Mouse (Mus musculus) heart, adult 18-20 months (tissue): ENCODE results near the gene Nop10. TPM values are rescaled to one million over a fixed set of nuclear protein-coding genes. Genes with fewer than 3 reads are reported as not detected.

Experiments
- DNase-seq, 2 experiments: peaks; one replicate each; pipeline ENCODE4 v3.0.0; 2021 to 2022; ENCODE audit warnings: mixed read lengths in 1 of 2
- long read RNA-seq, 2 experiments: library from polyadenylated mRNA; stranded (forward); transcript quantifications; one replicate each; pipeline ENCODE4 v2.0.0; 2021
- total RNA-seq, 2 experiments: library from RNA; stranded (reverse); gene quantifications; 2 replicates each; pipeline ENCODE4 v1.2.3; 2021

Gene Nop10
- 10 to 100 TPM; 50.8 to 66.0 TPM for total RNA-seq
- long read RNA-seq, experiment 1, transcript Nop10-201 (2 exons, 1,109 nt), result major isoform, 175 of 177 reads
- long read RNA-seq, experiment 1, partial matches to known transcripts, result 0 of 177 reads
- long read RNA-seq, experiment 1, other reads (novel, unspliced or antisense), result 2 of 177 reads
- long read RNA-seq, experiment 2, transcript Nop10-201 (2 exons, 1,109 nt), result major isoform, 156 of 157 reads
- long read RNA-seq, experiment 2, partial matches to known transcripts, result 0 of 157 reads
- long read RNA-seq, experiment 2, other reads (novel, unspliced or antisense), result 1 of 157 reads

DNA sequence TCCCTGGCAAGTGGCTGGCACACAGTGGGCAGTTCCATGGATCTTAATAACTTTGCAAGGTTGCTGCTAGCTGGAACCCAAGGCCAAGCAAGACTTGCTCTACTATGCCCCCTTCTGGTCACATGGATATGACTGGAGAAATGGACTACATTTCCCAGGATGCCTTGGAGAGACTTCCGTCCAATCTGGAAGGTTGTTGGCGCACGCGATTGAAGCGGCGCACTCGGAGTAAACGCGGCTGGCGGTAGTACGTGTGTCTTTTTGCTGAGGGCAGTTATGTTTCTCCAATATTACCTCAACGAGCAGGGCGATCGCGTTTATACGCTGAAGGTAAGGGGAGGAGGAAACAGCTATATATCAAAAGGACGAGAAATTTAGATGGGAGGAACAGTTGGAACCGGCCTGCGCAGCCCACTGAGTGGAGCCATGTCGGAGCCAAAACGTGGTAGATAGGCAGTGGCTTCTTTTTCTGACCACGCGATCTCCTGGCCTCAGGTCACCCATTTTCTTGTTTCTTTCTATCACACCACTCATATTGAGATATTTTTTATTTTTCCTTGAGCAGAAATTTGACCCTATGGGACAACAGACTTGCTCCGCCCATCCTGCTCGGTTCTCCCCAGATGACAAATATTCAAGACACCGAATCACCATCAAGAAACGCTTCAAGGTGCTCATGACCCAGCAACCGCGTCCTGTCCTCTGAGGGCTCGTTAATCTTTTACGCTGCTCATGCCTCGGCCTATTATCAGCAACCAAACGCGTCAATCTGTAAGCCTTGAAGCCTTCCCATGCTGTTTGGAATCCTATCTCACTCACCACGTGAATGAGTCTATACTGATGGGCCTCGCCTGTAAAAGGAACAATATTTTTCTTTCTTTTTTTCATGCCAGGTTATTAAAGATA, at the start of gene Nop10:
TSS of gene Nop10 (plus strand) at position 179 of the 906 bp plus-strand sequence.
- peak; percentile 90 to 91 for DNase-seq

DNA sequence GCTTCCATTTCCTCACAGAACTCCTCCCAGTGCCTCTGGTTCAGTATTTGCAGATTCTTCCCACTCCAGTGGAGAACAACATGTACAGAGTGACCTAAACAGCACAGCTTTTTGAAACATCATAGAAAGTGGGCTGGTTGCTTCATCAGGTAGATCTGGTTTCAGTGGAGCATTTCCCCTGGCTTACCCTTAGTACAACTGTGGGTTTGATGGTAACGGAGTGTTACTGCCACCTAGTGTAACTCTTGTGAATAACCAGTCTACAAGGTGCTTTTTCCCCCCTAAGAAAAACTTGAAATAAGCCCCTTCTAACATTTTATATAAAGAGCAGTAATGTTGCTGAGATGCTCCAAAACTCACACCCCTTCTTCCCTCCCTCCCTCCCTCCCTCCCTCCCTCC, 45.7 kb upstream of the Nop10 start:
- peak in 1 of 2 experiments; percentile 18 for DNase-seq

DNA sequence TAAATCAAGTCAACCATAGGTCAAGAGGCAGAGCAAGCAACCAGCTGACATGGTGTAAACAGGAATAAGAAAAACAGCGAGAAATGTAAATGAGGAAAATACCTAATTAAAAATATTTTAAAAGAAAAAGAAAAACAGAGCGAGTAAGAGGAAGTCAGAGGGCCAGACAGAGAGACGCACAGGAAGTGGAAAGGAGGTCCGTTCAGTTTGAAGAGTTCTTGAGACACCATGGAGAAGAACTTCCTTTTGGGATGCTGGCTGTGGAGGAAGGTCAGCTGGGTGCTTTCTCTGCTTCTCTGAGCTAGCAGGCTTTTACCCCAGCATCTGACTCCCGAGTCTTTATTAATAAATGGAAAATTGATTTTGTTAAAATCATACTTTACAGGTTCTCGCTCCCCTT, 44.1 kb upstream of the Nop10 start:
- DNase-seq, result no peak

DNA sequence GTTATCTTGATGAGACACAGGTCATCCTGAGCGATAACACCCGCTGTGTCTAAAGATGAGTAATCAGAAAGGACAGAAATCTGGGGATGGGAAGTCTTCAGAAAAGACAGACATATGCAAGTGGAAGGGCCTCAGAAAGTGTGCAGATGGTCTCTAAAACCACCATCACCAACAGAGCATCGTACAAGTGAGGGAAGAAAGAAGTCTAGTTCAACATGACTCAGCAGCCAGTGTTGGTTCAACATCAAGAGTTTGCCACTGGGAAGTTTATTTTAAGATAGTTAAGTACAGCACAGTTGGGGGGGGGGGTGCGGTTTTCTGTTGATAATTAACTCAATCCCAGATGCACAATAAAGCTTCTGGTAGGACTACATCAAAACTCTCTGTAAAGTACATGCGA, 40.8 kb upstream of the Nop10 start:
- no peak for DNase-seq

DNA sequence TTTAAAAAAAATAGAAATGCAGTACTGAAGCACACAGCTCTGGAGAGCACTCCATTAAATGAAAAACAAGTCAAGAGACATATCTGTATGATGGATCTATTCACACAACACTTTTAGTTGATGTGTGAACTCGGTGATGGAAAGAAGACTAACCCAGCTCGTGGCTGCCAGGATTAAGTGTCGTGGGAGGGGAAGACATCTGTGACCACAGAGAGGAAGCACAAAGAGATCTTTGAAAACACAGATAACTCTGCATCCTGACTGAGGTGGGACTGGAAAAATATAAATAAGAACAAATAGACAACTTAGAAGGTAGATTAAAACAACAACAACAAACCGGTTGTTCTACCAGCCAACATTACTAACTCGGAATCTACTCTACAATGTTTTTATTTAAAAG, 39.1 kb upstream of the Nop10 start:
- no peak for DNase-seq

DNA sequence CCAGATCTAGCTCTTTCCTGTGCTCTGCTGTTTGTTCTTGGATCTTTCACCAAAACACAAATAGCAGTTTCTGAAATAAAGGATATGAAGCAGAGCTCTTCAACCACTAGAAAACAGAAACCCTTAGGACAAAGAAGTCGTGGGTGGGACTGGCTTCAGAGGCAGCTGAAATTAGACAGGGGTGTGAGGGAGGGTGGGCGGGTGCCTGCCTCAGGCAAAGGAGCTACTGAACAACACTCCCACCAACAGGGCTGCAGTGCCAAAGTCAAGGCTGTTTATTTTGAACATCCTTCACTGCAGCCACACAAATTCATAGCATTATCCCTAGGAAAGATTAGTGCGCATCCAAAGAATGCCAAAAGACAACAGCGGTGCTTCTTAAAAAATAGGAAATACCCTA, 37.4 kb upstream of the Nop10 start:
- DNase-seq, result no peak

DNA sequence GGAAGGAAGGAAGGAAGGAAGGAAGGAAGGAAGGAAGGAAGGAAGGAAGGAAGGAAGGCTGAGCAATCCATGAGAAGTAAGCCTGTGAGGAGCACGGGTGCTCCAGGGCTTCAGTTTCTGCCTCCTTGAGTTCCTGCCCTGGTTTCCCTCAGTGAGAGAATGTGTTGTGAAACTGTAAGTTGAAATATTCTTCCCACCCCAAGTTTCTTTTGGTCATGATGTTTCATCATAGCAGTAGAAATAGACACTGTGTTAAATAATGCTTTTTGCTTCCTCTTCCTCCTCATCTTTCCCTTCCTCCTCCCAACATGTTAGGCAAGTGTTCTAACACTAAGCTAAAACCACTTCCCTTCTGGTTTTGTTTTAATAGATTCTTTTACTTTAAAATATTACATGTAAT, 29.1 kb upstream of the Nop10 start:
- no peak for DNase-seq

DNA sequence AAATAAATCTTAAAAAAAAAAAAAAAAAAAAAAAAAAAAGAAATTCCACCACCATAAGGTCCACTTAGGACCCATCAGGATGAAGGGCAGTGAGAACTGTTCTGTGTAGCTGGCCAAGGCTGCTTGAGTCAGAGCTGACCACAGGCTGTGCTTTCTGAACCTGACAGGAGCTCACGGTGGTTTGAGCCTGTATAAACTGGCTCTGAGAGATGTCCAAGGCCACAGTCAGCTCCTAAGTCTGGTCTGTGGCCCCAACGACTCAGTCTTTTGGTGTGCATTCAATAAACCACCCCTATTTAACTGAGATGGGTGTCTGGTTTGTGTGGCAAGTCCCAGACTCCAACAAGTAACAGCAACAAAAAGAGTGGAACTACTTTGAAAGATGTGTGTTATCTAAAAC, 25.1 kb upstream of the Nop10 start:
- DNase-seq, result no peak

DNA sequence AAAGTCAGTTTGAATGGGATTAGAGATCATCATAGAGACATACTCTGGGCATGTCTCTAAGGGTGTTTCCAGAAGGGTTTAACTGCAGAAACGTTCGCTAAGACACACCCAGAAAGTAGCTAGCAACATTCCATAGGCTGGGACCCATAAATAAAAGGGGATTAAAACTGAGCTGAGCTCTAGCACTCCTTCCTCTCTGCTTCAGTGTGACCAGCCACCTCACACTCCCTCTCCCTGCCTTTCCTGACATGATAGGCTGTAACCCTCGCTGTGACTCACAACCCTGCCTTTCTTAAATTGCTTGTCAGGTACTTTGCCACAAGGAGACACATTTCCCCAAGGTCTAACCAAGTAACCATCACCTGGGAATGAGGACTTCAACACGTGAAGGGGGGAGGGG, 23.7 kb upstream of the Nop10 start:
- DNase-seq, result no peak

DNA sequence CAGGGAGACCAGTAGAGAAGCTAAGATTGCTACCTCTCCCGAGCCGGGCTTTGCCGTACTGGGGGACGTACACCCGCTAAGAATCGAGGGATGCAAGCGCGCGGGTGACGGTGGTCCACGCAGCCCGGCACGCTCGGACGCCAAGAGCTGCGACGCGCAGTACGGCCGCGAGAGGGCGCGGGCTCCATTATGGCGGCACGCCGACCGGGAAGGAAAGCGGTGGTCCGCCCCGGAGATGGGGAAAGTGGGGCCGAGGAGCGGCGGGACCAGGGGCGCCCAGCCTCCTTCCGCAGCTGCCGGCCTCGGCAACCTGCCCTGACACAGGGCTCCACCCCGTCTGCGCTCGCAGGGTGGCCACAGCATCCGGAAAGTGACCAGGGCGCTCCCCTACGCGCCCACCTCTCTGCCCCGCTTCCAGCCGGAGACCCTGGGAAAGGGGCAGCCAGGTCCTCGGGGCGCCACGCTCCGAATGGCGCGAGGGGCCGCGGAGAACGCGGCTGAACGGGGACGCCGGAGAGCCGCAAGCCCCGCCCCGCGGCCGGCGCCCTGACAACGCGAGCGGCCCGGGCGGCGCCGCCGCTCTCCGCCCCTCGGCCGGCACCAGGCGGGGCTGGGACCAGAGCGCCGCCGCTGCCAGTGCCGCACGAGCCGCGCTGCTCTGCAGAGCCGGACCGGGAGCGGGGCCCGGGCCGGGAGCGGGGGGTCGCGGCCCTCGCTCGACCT, 22.4 kb upstream of the Nop10 start, which contains the start of gene Lpcat4:
TSS of gene Lpcat4 (plus strand) at position 257 of the 723 bp plus-strand sequence.
- DNase-seq, result peak; percentile 89 to 93

DNA sequence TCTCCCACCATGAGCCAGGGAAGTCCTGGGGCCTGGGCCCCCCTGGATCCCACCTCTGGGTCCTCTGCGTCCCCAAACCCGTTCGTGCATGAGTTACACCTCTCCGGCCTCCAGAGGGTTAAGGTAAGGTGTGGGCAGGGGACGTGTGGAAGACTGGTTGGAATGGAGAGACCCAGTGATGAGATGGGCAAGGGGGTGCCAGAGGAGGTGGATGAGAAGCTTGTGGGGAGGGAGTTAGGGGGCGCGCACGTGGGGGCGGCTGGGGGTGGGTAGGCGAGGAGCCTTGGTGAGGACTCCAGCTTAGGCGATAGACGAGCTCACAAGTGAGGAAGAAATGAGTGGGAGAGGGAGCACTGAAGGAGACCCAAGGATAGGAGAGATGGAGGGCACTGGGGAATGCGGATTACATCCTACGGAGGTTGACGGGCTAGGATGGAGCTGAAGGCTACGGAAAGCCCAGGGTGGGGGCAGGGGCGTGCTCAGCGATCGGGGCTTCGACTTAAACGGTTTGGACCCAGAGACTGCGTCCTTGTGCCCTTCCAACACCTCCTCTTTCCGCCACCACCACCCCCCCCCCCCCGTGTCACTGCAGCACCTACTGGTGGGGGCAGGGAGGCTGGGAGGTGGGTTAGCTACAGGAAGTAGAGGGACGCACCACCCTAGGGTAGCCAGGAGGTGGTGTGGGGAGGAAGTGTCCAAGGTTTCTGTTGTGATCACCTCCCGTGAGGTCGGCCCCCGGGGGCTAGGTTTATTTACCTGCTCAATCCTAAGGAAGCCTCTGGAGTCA, 21.6 kb upstream of the Nop10 start:
- peak in 1 of 2 experiments; percentile 34 for DNase-seq

DNA sequence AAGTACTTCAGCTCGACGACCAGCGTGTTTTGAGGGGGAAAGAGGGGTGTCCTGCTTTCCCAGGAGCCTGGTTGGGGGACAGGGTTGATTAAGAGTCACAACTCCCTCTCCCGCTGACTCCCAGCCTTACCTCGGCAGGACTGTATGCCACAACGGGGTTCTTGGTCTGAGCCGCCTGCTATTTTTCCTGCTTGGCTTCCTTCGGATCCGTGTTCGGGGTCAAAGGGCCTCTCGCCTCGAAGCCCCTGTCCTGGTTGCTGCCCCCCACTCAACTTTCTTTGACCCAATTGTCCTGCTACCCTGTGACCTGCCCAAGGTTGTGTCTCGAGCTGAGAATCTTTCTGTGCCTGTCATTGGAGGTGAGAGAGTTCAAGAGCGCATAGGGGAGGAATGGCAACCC, 19.9 kb upstream of the Nop10 start:
- no peak for DNase-seq

DNA sequence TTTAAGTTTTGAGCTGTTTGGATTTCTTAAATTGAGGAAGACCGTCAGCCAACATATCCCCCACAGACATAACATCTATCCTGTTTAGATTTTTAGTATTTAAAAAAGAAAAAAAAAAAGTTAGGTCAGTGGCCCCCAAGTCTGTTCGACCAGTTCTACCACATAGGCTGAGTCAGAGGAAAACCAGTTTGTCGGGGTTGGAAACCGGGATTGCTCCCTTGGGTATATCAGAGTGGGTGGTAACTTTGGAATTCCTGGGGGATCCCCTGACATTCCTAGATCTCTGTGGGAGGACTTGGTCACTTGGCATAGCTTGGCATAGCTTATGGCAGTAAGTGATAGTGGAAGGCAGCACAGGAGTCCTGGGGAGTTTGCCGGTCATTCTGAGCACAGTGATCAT, 16.4 kb upstream of the Nop10 start:
- DNase-seq, result no peak

DNA sequence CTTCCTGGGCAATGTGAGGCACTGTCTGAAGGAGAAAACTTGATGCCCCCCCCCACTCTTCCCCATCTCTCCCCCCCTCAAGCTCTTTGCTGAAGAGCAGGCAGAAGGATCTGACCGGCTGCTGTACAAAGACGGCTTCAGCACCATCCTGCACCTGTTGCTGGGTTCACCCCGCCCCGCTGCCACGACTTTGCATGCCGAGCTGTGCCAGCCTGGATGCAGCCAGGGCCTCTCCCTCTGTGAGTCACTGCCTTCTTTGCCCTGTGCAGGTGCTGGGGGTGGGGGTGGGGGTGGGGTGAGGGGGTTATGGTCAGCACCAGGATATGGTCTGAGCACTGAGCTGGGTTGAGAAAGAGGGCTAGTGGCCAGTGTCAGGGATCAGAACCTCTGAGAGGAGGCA, 15.5 kb upstream of the Nop10 start:
- no peak for DNase-seq

DNA sequence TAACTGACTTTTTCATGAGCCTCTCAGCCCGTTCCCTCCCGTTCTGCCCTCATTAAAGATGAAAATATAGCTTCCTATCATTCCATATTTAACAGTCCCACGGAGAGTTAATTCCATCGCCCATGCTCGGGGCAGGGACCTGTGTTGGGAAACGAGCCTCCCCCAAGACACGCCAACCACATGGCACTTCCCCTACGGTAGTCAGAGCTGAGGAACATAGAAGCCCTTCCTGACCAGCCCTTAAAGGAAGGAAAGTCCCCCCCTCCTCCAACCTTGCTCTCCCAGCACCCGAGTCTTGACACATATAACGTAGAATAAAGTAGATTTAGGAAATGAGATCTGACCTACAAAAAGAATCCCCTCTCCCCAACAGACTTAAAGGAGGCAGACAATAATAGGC, 14.4 kb upstream of the Nop10 start:
- DNase-seq, result no peak

DNA sequence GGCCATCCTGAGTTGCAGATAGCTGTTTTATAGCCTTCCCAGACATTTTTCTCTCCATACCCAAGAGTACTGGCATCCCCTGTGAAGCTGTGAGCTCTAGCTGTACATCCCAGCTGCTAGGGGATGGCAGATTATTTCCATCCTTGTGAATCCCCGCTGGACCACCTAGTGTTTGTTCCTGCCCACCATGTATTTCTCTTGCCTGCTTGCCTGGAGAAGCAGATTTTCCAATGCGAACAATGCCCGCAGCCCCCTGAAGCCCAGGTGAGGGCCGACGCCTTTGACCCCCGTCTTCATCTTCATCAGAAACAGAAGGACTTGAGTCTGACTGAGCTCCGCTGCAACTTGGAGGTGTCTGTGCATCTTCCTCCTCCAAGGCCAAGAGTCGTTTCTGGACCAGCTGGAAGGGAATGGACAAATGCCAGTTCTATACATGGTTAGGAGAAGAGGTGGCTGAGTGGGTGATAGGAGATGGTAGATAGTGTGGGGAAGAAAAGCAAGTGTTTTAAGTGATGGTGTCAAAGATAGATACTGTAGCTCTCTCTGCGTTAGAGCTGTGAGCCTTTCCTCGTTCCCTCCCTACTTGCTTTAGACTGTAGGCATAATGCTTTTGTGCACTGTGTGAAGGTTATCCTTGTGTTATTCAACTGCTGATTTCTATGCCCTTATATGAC, 11.8 kb upstream of the Nop10 start:
- DNase-seq, result no peak

DNA sequence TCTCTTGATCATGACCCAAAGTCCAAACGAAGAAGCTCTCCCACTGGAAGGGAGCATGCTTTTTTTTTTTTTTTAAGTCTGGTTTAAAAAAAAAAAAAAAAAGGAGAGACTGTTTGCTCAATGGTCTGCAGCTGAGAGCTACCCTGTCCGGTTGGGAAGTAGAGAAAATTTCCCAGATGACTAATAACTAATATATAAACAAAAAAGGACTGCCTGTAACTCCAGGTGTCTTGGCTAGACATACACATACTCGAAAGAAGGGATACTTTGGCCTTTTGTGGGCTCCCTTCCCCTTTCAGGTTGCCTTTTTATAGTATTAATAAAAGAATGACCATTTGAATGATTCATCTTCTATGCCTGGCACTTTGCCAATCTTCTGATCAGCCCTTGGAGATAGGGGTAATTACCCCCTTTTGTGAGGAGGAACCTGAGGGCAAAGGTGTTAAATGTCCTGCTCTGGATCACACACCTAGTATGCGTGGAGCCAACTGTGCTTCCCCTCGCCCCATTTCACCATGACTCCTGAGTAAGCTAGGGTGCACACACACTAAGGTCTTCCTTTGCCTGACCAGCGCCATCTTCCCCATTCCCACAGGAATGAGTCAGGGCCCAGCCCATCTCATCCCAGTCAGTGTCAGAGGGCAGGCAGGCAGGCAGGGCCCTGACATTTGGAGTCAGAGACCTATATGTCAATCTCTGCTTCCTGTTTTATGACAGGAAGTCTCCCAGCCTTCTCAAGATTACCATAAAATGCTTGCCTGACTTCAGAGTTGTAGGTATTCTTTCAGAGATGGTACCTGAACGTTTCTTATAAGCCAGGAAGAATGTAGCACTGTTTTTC, 6.8 kb upstream of the Nop10 start:
- no peak for DNase-seq

DNA sequence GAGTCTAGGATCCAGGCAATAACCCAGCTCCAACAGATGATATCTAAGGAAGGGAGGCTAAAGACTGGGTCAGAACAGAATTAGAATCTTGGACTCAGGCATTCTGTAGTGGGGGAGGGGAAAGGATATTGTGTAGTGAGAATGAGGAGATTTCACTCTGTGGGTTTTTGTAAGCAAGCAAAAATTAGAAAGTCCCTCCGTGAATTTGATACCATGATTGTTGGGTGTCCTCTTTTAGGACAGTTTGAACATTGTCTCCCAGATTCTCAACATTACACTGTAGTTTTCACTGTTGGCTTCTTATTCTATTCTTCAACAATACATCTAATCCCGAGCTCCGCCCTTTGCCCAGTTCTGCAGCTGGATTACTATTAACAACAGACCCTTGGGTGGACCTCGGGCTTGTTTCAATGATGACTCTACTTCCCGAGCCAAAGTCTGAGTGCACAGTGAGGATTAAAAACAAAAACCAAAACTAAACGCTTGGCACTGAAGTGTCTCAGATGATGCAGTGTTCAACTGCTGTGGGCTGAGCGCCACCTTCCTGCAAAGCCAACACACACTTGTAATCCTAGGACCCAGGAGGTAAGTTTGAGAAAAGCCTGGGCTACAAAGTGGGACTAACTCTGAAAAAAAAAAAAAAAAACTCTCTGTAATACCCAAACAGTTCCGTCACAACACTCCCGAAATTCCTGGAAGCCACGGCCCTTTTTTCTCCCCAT, 2.3 kb upstream of the Nop10 start, which contains the start of gene Nutm1:
TSS of gene Nutm1 (minus strand) at position 51 of the 722 bp plus-strand sequence.
- DNase-seq, result peak in 1 of 2 experiments; percentile 25

DNA sequence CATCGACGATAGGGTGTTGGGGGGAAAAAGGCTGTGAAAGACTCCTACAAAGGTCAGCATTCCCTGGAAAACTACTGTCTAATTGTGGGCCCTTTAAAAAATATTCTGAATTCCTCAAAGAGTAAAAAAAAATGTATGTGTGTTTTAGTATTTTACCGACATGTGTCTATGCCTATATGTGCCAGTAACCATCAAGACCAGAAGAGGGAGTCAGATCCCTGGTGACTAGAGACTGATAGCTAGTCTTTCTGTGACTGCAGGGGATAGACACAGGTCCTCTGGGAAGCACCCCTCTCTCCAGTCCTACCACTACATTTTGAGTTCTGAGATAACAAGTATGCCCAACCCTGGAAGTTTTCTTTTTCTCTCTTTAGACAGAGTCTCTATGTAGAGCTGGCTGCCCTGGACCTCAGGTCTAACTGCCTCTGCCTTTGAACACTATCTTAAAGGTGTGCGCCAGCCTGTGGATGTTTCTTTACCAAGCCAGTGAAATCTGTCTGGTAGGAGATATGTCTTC, 1.1 kb downstream of the Nop10 start:
- no peak for DNase-seq
